Mouse (Mus musculus) lung, embryonic 14.5 days (tissue): ENCODE data around the gene Nbea. TPM values are rescaled to one million over a fixed set of nuclear protein-coding genes. Genes with fewer than 3 reads are reported as not detected.

Experiments used
- ATAC-seq: fragments of 200-750 bp; cut with Nextera tagmentation; 2 replicates; pipeline ENCODE4 v1.8.0; 2017; ENCODE audit warnings: mild to moderate bottlenecking, moderate TSS enrichment, moderate library complexity; ENCODE audit not compliant: insufficient read depth
- DNase-seq: peaks from one replicate; pipeline ENCODE4 v3.0.0-alpha.2; 2015
- H3K27ac ChIP-seq: fragments of 300-500 bp; sonication (generic); 2 replicates; pipeline ENCODE4 v1.5.1; 2014; ENCODE audit warnings: low read depth, mild to moderate bottlenecking, moderate library complexity
- H3K27me3 ChIP-seq: fragments of 300-500 bp; sonication (generic); 2 replicates; pipeline ENCODE4 v1.6.1; 2014; ENCODE audit warnings: low read length, control low read depth; ENCODE audit not compliant: insufficient read depth
- H3K36me3 ChIP-seq: fragments of 300-500 bp; sonication (generic); 2 replicates; pipeline ENCODE4 v1.6.1; 2014; ENCODE audit warnings: control low read depth; ENCODE audit not compliant: insufficient read depth
- H3K4me1 ChIP-seq: fragments of 300-500 bp; sonication (generic); 2 replicates; pipeline ENCODE4 v1.6.1; 2014; ENCODE audit warnings: antibody characterized with exemption, control low read depth; ENCODE audit not compliant: insufficient read depth
- H3K4me2 ChIP-seq: fragments of 300-500 bp; sonication (generic); 2 replicates; pipeline ENCODE4 v1.6.1; 2014; ENCODE audit warnings: mild to moderate bottlenecking
- H3K4me3 ChIP-seq: fragments of 300-500 bp; sonication (generic); 2 replicates; pipeline ENCODE4 v1.5.1; 2014; ENCODE audit warnings: low read depth, low read length
- H3K9ac ChIP-seq: fragments of 300-500 bp; sonication (generic); 2 replicates; pipeline ENCODE4 v1.6.1; 2014
- H3K9me3 ChIP-seq: fragments of 300-500 bp; sonication (generic); 2 replicates; pipeline ENCODE4 v1.6.1; 2016; ENCODE audit warnings: low read depth, low read length, control low read depth
- CTCF ChIP-seq: IDR thresholded peaks from 2 replicates; pipeline ENCODE4 v1.5.1; 2016; ENCODE audit warnings: antibody characterized with exemption, low read depth
- WGBS: fragments of 180-500 bp; shearing (Covaris S2); extraction: QIAGEN DNeasy Blood & Tissue Kit; methylation state at CpG from one replicate; pipeline ENCODE4 v1.1.7; 2014; 5-methylcytosine and 5-hydroxymethylcytosine counted together
- polyA plus RNA-seq: library from polyadenylated mRNA; unstranded; fragments of >200 nt; fragmentation: Nextera tagmentation; extraction: Ambion mirVana; gene quantifications from 2 replicates; pipeline ENCODE4 v1.2.1, GENCODE M21; 2014

Nbea gene
- polyA plus RNA-seq, 1 experiment from 2014 or later = 10.7 TPM

- ATAC-seq = no peak
- H3K9me3 ChIP-seq = no peaks in the 10 kb centered on the region
- H3K36me3 ChIP-seq = no peaks in the 10 kb centered on the region
- no peak for DNase-seq
- WGBS = 51% methylated on average over 10 of the region's 10 CpGs
- H3K27ac ChIP-seq = no peak overlapping the region
- TF ChIP-seq CTCF = no peak
- H3K4me3 ChIP-seq = no peak overlapping the region
- no peak overlapping the region for H3K9ac ChIP-seq
- H3K4me1 ChIP-seq = no peaks in the 10 kb centered on the region
- H3K27me3 ChIP-seq = no peaks in the 10 kb centered on the region
- no peak overlapping the region for H3K4me2 ChIP-seq
These were observed 217.8 kb downstream of the Nbea start for GRCm38 (mm10) chr3:55965723-55966156.

GRCm38 (mm10) chr3:55963032-55963431, 220.5 kb downstream of the Nbea start:
- Histone ChIP-seq H3K36me3 (no peaks in the 10 kb centered on the region), H3K27ac (no peak overlapping the region), H3K27me3 (no peaks in the 10 kb centered on the region), H3K4me2 (no peak overlapping the region), H3K9me3 (no peaks in the 10 kb centered on the region), H3K4me3 (no peak overlapping the region), H3K9ac (no peak overlapping the region), H3K4me1 (no peaks in the 10 kb centered on the region)
- DNase-seq (no peak), ATAC-seq (peak; percentile 65; the same call in 1 of the 2 replicates)
- WGBS = 73% methylated on average over 8 of the region's 8 CpGs
- no peak for TF ChIP-seq CTCF

DNA sequence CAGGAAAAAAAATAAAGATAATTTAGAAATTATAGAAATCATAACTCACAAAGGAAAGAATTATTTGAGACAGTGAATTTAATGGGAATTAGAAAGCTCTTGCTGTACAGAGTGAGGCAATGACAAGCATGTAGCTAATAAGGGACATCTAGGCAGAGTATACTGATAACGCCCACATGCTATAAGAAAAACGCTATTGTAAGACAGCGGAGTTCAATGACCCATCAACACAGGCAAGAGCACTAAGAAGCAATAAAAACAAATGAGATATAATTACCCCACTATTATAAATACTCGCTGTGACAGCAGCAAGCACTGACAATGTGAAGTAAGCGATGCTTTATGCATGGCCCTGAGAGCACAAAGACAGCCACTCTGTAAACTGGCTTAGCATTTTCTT, 233.5 kb downstream of the Nbea start:
- DNase-seq = no peak
- TF ChIP-seq CTCF = no peak
- H3K36me3 ChIP-seq = no peaks in the 10 kb centered on the region
- H3K27ac ChIP-seq = no peak overlapping the region
- 78% methylated on average over 5 of the region's 5 CpGs for WGBS
- no peak overlapping the region for H3K4me3 ChIP-seq
- no peaks in the 10 kb centered on the region for H3K4me1 ChIP-seq
- no peaks in the 10 kb centered on the region for H3K27me3 ChIP-seq
- H3K9me3 ChIP-seq = no peaks in the 10 kb centered on the region
- H3K4me2 ChIP-seq = no peak overlapping the region
- H3K9ac ChIP-seq = no peak overlapping the region
- no peak for ATAC-seq

DNA sequence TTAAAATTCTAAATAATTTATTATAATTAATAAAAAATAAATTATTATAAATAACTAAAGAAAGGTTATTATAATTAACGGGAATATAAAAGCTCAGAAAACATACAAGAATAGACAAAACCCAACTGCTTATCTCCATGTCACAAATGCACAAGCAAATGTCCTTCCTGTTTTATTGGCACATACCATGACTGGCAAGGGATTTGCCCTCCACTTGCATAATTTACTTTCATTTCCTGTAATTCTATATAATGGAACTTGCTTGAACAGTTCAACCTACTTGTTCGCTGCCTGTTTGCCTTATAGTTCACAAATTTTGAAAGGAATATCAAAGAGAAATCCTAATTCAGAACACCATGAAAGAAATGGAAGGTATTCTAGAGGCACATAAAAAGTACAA, 234.4 kb downstream of the Nbea start:
- Histone ChIP-seq H3K4me3 (no peak overlapping the region), H3K27me3 (no peaks in the 10 kb centered on the region), H3K9ac (no peak overlapping the region), H3K4me1 (no peaks in the 10 kb centered on the region), H3K9me3 (no peaks in the 10 kb centered on the region), H3K36me3 (no peaks in the 10 kb centered on the region), H3K4me2 (no peak overlapping the region), H3K27ac (no peak overlapping the region)
- TF ChIP-seq CTCF = no peak
- DNase-seq = no peak
- WGBS = 92% methylated on average over 2 of the region's 2 CpGs
- ATAC-seq = no peak

DNA sequence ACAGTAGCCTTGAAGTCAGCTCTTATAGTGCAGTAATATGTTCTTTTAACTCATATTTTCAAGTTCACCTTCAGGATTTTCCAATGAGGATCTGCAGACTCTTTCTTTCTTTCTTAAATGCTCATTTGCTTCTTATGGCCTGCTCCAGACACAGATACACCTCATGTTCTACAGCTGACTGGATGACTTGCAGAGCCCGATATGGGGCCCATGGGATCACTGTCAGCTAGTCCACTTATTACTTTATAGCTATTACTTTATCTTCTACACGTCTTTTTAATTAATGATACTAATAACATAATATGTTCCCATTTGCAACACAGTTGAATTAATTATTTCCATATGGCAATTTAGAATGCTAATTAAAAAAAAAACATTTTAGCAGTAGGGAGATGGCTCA, 256.2 kb downstream of the Nbea start:
- DNase-seq (no peak), ATAC-seq (no peak)

DNA sequence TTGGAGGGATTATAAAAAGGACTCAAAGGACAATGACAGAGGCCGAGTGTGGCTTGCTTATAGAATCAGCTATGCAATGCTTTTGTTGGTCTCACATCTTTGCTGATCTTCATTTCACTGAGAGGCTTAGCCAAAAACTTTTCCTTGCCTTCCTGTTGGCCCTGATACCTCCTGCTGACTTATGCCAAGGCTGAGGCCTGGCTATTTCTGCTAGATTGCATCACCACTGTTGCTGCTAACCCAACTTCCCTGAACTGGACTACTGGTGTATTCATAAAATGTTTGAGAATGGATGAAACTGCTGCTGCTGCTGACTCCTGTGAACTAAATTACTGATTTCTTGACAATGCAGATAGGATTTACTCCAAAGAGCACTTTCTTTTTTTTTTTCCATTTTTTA, 274.2 kb downstream of the Nbea start:
- Histone ChIP-seq H3K4me2 (no peak overlapping the region), H3K27me3 (no peaks in the 10 kb centered on the region), H3K9ac (no peak overlapping the region), H3K4me3 (no peak overlapping the region), H3K4me1 (no peaks in the 10 kb centered on the region), H3K36me3 (no peaks in the 10 kb centered on the region), H3K9me3 (no peaks in the 10 kb centered on the region), H3K27ac (no peak overlapping the region)
- ATAC-seq (no peak), DNase-seq (no peak)
- no peak for TF ChIP-seq CTCF
- 69% methylated on average over 1 of the region's 1 CpGs for WGBS

More for the DNA sequence above, 256.2 kb downstream of the Nbea start:
- H3K36me3 ChIP-seq = peaks cover 7% of the 10 kb centered on the region; the same call in 1 of the 2 replicates
- H3K27ac ChIP-seq = no peak overlapping the region
- no peak overlapping the region for H3K4me2 ChIP-seq
- no peak overlapping the region for H3K4me3 ChIP-seq
- TF ChIP-seq CTCF = no peak
- no peak overlapping the region for H3K9ac ChIP-seq
- no peaks in the 10 kb centered on the region for H3K9me3 ChIP-seq
- WGBS = 78% methylated on average over 2 of the region's 2 CpGs
- H3K4me1 ChIP-seq = no peaks in the 10 kb centered on the region
- no peaks in the 10 kb centered on the region for H3K27me3 ChIP-seq

DNA sequence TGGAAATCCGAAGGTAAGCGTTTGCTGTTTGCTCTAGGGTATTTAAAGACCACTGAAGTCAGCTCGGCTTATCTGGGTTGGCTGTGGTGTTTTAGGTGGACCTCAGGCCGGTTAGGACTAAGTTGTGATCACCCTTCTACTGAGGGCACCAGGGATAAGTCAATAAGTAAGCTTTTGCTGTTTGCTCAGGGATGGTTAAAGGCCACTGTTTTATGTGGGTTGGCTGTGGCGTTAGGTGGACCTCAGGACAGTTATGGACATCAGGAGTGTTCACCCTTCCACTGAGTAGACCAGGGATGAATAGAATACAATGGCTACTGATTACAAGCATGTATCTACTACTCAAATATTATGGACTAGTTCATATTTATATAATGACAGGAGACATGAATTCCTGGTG, 292.9 kb downstream of the Nbea start:
- Histone ChIP-seq H3K4me2 (no peak overlapping the region), H3K9me3 (no peaks in the 10 kb centered on the region), H3K27me3 (no peaks in the 10 kb centered on the region), H3K4me3 (no peak overlapping the region), H3K9ac (no peak overlapping the region), H3K36me3 (no peaks in the 10 kb centered on the region), H3K27ac (no peak overlapping the region), H3K4me1 (no peaks in the 10 kb centered on the region)
- DNase-seq (no peak), ATAC-seq (no peak)
- TF ChIP-seq CTCF = no peak
- WGBS = 73% methylated on average over 5 of the region's 5 CpGs

DNA sequence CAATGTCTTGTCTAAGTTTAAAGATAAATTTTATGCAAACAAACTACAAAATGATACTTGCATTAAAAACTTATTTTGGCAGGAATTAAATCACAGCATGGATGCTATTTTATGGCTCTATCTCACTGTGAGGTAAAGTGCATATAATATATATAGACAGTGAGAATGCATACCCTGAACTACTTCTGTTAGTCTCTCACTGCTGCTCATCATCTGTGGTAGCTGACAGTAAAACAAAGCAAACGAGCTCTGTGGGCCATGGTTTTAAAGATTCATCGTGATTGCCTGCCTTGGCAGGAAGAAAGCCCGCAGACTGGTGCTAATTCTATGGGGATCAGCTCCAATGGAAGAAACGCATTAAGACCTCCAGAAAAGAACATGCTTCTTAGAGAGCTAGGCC, 294.3 kb downstream of the Nbea start:
- Histone ChIP-seq H3K4me1 (no peaks in the 10 kb centered on the region), H3K4me3 (no peak overlapping the region), H3K4me2 (no peak overlapping the region), H3K36me3 (no peaks in the 10 kb centered on the region), H3K27ac (no peak overlapping the region), H3K9ac (no peak overlapping the region), H3K9me3 (no peaks in the 10 kb centered on the region), H3K27me3 (no peaks in the 10 kb centered on the region)
- no peak for TF ChIP-seq CTCF
- 74% methylated on average over 4 of the region's 4 CpGs for WGBS
- ATAC-seq (no peak), DNase-seq (no peak)
